Mouse (Mus musculus): Measurements from ENCODE around the gene Eipr1. TPM values are rescaled to one million over a fixed set of nuclear protein-coding genes. Genes with fewer than 3 reads are reported as not detected.

Eipr1 gene
- polyA plus RNA-seq, 1 experiment from 2014 or later: 24.9 TPM

DNA sequence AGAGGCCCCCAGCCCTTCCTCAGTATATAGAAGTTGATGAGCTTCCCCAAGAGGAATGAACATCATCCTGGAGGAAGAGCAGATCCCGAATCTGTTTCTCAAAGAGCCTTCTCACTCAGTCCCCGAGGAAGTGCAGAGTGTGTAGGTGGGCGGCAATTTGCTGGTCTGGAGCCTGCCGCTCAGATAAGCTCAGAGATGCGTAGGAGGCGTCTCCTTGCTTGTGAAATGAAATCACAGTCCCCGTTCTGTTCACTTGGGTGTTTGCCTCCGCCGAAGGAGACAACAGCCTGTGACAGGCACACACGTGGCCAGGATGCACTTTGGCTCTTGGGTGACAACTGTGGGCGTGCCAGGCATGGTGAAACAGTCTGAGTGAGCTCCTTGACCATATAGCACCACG is 120.7 kb downstream of the Eipr1 start:
- Histone ChIP-seq H3K9ac (ENCODE audit: low read length) (no peak overlapping the region), H3K4me2 (ENCODE audit: low read depth, low read length) (no peak overlapping the region), H3K27me3 (ENCODE audit: control insufficient read depth, insufficient read depth, low read length) (no peaks in the 10 kb centered on the region), H3K27ac (ENCODE audit: low read length) (no peak overlapping the region), H3K9me3 (replicated peaks; ENCODE audit: control insufficient read depth, low read length) (no peaks in the 10 kb centered on the region), H3K36me3 (ENCODE audit: control insufficient read depth, insufficient read depth) (no peaks in the 10 kb centered on the region), H3K4me1 (ENCODE audit: control insufficient read depth, insufficient read depth, low read length) (no peaks in the 10 kb centered on the region), H3K4me3 (ENCODE audit: low read length) (no peak overlapping the region)
- no peak for ATAC-seq (replicated peaks; ENCODE audit: extremely low read depth, insufficient read depth, low FRiP score)
- WGBS: 65% methylated on average over 12 of the region's 12 CpGs

DNA sequence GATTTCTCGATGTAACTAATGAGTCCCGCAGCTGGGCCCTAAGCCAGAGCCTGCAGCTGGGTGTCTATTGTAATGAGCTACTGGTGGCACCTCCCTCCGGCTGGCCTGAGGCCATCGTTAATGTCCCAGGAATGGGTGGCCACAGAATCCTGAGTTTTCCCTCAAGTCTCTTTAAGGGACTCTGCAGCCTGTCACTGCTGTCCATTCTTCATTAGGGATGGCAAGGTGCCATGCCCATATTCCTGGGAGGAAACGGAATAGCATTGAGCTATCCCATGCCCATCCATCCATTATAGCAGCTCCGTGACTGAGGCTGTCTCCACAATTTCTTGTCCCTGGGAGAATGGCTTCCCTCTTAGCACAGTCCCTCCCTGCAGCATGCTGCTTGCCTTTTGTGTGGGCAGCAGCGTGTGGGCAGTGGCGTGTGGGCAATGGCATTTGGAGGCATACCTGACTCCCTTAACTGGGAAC is 123.2 kb downstream of the Eipr1 start:
- no peak overlapping the region for H3K27ac ChIP-seq (ENCODE audit: low read length)
- no peak overlapping the region for H3K4me3 ChIP-seq (ENCODE audit: low read length)
- H3K4me1 ChIP-seq (ENCODE audit: control insufficient read depth, insufficient read depth, low read length): no peaks in the 10 kb centered on the region
- no peaks in the 10 kb centered on the region for H3K9me3 ChIP-seq (replicated peaks; ENCODE audit: control insufficient read depth, low read length)
- no peaks in the 10 kb centered on the region for H3K27me3 ChIP-seq (ENCODE audit: control insufficient read depth, insufficient read depth, low read length)
- no peaks in the 10 kb centered on the region for H3K36me3 ChIP-seq (ENCODE audit: control insufficient read depth, insufficient read depth)
- 73% methylated on average over 8 of the region's 8 CpGs for WGBS
- ATAC-seq (replicated peaks; ENCODE audit: extremely low read depth, insufficient read depth, low FRiP score): no peak
- H3K9ac ChIP-seq (ENCODE audit: low read length): no peak overlapping the region
- no peak overlapping the region for H3K4me2 ChIP-seq (ENCODE audit: low read depth, low read length)

DNA sequence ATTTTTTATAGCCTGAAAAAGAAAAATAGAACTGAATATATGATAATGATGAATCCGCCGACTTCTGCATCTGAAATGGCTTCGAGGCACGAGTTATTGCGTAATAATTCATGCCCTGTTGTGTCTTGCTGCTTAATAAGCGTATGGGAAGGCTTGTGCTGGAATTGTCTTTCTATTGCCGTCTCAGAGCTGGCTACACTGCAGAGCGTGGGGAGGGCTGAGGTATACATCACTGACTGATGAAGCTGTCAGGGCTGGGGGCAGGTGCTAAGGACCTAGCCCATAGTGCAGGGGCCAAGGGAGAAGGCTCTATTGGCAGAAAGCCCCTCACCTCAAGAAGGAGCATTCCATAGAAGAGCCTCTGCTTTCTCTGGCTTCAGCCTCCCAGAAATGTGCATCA is 123.9 kb downstream of the Eipr1 start:
- H3K27ac ChIP-seq (ENCODE audit: low read length): no peak overlapping the region
- no peaks in the 10 kb centered on the region for H3K27me3 ChIP-seq (ENCODE audit: control insufficient read depth, insufficient read depth, low read length)
- no peak overlapping the region for H3K4me2 ChIP-seq (ENCODE audit: low read depth, low read length)
- no peak overlapping the region for H3K9ac ChIP-seq (ENCODE audit: low read length)
- no peak overlapping the region for H3K4me3 ChIP-seq (ENCODE audit: low read length)
- H3K9me3 ChIP-seq (replicated peaks; ENCODE audit: control insufficient read depth, low read length): no peaks in the 10 kb centered on the region
- H3K4me1 ChIP-seq (ENCODE audit: control insufficient read depth, insufficient read depth, low read length): no peaks in the 10 kb centered on the region
- no peaks in the 10 kb centered on the region for H3K36me3 ChIP-seq (ENCODE audit: control insufficient read depth, insufficient read depth)
- no peak for ATAC-seq (replicated peaks; ENCODE audit: extremely low read depth, insufficient read depth, low FRiP score)
- 81% methylated on average over 8 of the region's 8 CpGs for WGBS

DNA sequence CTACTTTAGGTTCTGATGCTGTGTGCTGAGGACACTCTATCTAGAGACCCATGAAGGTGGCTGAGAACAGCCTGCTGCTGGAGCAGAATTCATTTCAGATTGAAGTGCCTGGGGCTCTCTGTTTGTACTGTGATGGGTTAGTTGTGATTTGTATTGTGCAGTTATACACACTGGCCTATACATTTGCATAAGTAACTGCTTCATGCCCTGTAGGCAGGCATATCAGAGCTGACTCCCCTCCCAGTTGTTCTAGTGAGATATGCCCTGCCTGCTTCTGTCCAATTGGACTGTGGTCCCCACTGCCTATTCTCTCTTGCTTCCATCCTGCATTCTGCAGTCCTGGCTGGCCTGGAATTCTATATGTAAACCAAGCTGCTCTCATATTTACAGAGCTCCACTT is 128.9 kb downstream of the Eipr1 start:
- no peak overlapping the region for H3K4me2 ChIP-seq (ENCODE audit: low read depth, low read length)
- no peaks in the 10 kb centered on the region for H3K9me3 ChIP-seq (replicated peaks; ENCODE audit: control insufficient read depth, low read length)
- H3K36me3 ChIP-seq (ENCODE audit: control insufficient read depth, insufficient read depth): no peaks in the 10 kb centered on the region
- H3K27me3 ChIP-seq (ENCODE audit: control insufficient read depth, insufficient read depth, low read length): peaks cover under 1% of the 10 kb centered on the region; the same call in 1 of the 2 replicates
- H3K27ac ChIP-seq (ENCODE audit: low read length): no peak overlapping the region
- H3K4me1 ChIP-seq (ENCODE audit: control insufficient read depth, insufficient read depth, low read length): no peaks in the 10 kb centered on the region
- ATAC-seq (replicated peaks; ENCODE audit: extremely low read depth, insufficient read depth, low FRiP score): no peak
- no peak overlapping the region for H3K9ac ChIP-seq (ENCODE audit: low read length)
- H3K4me3 ChIP-seq (ENCODE audit: low read length): no peak overlapping the region

DNA sequence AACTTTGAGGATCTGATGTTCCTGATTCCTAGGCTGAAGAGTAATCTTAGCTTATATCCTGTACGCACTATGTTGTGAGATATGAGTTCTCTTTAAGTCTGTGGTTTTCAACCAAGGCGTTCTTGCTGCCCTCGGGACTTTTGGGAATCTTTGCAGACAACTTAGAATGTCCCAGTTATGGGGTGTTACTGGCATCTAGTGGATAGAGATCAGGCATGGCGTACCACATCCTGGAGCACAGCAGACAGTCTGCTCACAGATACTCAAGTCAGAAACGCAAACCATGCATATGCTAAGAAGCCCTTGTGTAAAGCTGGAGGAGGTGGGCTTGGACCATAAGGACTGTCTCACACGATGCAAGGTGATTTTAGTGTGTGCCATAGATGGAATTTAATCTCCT is 136.1 kb downstream of the Eipr1 start:
- no peak for ATAC-seq (replicated peaks; ENCODE audit: extremely low read depth, insufficient read depth, low FRiP score)
- Histone ChIP-seq H3K4me3 (ENCODE audit: low read length) (no peak overlapping the region), H3K27me3 (ENCODE audit: control insufficient read depth, insufficient read depth, low read length) (peaks cover 23% of the 10 kb centered on the region), H3K9ac (ENCODE audit: low read length) (no peak overlapping the region), H3K36me3 (ENCODE audit: control insufficient read depth, insufficient read depth) (no peaks in the 10 kb centered on the region), H3K27ac (ENCODE audit: low read length) (no peak overlapping the region), H3K4me1 (ENCODE audit: control insufficient read depth, insufficient read depth, low read length) (no peaks in the 10 kb centered on the region), H3K9me3 (replicated peaks; ENCODE audit: control insufficient read depth, low read length) (no peaks in the 10 kb centered on the region), H3K4me2 (ENCODE audit: low read depth, low read length) (no peak overlapping the region)
- WGBS: 80% methylated on average over 6 of the region's 6 CpGs

DNA sequence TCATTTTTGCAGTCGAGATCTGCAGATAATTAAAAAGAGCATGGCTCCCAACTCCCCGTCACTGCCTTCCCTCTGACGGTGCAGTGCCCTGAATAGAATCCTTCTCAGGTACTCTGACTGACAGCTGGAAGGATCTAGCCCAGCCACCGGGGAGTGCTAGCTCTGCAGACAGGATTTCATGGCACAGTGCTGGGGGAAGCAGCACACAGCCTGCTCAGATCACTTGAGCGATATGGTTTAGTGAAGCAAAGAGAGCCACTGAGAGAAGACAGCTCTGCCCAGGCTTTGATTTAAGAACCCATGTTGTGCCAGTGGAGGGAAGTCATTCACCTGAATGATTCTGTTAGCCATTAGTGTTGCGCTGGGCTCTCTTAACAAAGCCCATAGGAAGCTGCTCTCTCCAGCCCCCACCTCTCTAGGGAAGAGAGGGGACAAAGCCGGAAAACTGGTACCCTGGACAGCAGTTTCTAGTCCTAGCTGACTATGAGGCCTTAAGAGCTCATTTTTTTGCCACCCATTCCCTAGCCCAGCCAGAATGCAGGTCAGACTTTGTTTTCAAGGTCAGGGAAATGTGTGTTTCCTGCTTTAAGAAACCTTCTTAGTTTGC is 137.6 kb downstream of the Eipr1 start:
- no peak for ATAC-seq (replicated peaks; ENCODE audit: extremely low read depth, insufficient read depth, low FRiP score)
- H3K27me3 ChIP-seq (ENCODE audit: control insufficient read depth, insufficient read depth, low read length): peaks cover 23% of the 10 kb centered on the region
- WGBS: 36% methylated on average over 7 of the region's 7 CpGs
- no peak overlapping the region for H3K4me2 ChIP-seq (ENCODE audit: low read depth, low read length)
- H3K36me3 ChIP-seq (ENCODE audit: control insufficient read depth, insufficient read depth): no peaks in the 10 kb centered on the region
- H3K9ac ChIP-seq (ENCODE audit: low read length): no peak overlapping the region
- no peaks in the 10 kb centered on the region for H3K9me3 ChIP-seq (replicated peaks; ENCODE audit: control insufficient read depth, low read length)
- H3K4me1 ChIP-seq (ENCODE audit: control insufficient read depth, insufficient read depth, low read length): no peaks in the 10 kb centered on the region
- no peak overlapping the region for H3K4me3 ChIP-seq (ENCODE audit: low read length)
- no peak overlapping the region for H3K27ac ChIP-seq (ENCODE audit: low read length)

DNA sequence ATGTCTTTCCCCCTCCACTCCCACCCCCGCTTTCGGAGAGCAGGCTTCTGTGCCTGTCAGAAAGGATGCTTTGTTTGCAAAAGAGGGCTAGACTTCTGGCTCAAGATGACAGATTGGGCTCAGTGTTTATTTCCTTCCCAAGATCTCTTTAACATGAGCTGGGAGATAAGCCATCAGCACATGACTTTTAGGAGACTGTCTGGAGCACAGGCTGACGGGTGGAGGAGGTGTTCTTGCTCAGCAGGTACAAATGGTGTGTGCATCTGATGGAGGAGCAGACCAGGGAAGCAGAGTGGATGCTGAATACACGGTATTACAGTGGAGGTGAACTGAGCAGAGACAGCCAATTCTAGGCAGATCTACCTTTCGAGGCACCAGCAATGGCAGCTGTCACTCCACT is 139.9 kb downstream of the Eipr1 start:
- no peaks in the 10 kb centered on the region for H3K4me1 ChIP-seq (ENCODE audit: control insufficient read depth, insufficient read depth, low read length)
- 46% methylated on average over 5 of the region's 5 CpGs for WGBS
- H3K4me2 ChIP-seq (ENCODE audit: low read depth, low read length): no peak overlapping the region
- no peak overlapping the region for H3K27ac ChIP-seq (ENCODE audit: low read length)
- H3K9ac ChIP-seq (ENCODE audit: low read length): no peak overlapping the region
- no peak for ATAC-seq (replicated peaks; ENCODE audit: extremely low read depth, insufficient read depth, low FRiP score)
- H3K27me3 ChIP-seq (ENCODE audit: control insufficient read depth, insufficient read depth, low read length): peaks cover 12% of the 10 kb centered on the region
- no peaks in the 10 kb centered on the region for H3K9me3 ChIP-seq (replicated peaks; ENCODE audit: control insufficient read depth, low read length)
- H3K4me3 ChIP-seq (ENCODE audit: low read length): no peak overlapping the region
- H3K36me3 ChIP-seq (ENCODE audit: control insufficient read depth, insufficient read depth): no peaks in the 10 kb centered on the region

DNA sequence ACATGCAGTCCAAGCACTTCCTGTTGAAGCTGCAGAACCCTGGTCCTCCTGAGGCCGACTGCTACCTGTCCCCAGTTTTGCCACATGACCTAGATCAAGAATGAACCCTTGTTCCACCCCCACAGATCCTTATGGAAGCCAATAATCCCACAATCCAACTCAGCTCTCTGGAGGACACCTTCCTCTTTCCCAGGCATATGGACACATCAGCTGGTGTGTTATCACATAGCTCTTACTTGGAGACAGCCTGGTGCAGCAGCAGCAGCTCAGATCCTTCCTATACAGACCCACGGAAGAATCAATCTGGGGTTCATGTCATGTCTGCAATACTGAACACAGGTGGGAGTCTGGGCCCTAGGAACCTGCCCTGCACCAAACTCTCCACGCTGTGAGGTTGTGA is 145.0 kb downstream of the Eipr1 start:
- Histone ChIP-seq H3K27ac (ENCODE audit: low read length) (no peak overlapping the region), H3K4me2 (ENCODE audit: low read depth, low read length) (no peak overlapping the region), H3K9ac (ENCODE audit: low read length) (no peak overlapping the region), H3K27me3 (ENCODE audit: control insufficient read depth, insufficient read depth, low read length) (no peaks in the 10 kb centered on the region), H3K36me3 (ENCODE audit: control insufficient read depth, insufficient read depth) (no peaks in the 10 kb centered on the region), H3K9me3 (replicated peaks; ENCODE audit: control insufficient read depth, low read length) (no peaks in the 10 kb centered on the region), H3K4me1 (ENCODE audit: control insufficient read depth, insufficient read depth, low read length) (no peaks in the 10 kb centered on the region), H3K4me3 (ENCODE audit: low read length) (no peak overlapping the region)
- WGBS: 58% methylated on average over 3 of the region's 3 CpGs
- ATAC-seq (replicated peaks; ENCODE audit: extremely low read depth, insufficient read depth, low FRiP score): no peak

DNA sequence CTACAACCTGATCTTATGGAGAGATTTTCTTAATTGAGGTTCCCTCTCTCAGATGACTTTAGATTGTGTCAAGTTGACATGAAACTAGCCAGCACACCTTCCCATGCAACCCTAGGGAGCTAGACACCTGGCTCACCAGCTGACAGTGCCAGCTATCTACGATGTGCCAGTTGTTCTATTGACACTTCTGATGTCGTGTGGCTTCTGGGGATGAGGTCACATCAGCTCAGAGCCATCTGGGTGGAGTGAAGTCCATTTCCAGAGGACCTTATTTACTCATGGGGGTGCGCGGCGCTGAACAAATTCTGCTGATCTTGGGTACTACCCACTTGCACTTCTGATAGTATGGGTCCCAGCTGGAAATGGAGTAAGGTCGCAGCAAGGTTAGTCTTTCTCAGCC is 146.7 kb downstream of the Eipr1 start:
- no peaks in the 10 kb centered on the region for H3K9me3 ChIP-seq (replicated peaks; ENCODE audit: control insufficient read depth, low read length)
- H3K27me3 ChIP-seq (ENCODE audit: control insufficient read depth, insufficient read depth, low read length): no peaks in the 10 kb centered on the region
- H3K4me1 ChIP-seq (ENCODE audit: control insufficient read depth, insufficient read depth, low read length): no peaks in the 10 kb centered on the region
- 82% methylated on average over 6 of the region's 6 CpGs for WGBS
- no peaks in the 10 kb centered on the region for H3K36me3 ChIP-seq (ENCODE audit: control insufficient read depth, insufficient read depth)
- H3K4me2 ChIP-seq (ENCODE audit: low read depth, low read length): no peak overlapping the region
- no peak overlapping the region for H3K27ac ChIP-seq (ENCODE audit: low read length)
- no peak for ATAC-seq (replicated peaks; ENCODE audit: extremely low read depth, insufficient read depth, low FRiP score)
- no peak overlapping the region for H3K9ac ChIP-seq (ENCODE audit: low read length)
- no peak overlapping the region for H3K4me3 ChIP-seq (ENCODE audit: low read length)
